In genomic region chr8:107827500-107828125, GRCm38 (mm10) we compare ENCODE assay signal across 18 mouse cellular contexts.
DNase-seq lines count a peak whose midpoint lies in the region; ATAC-seq lines count a peak whose summit lies in the region.
"Had no signal": no experiment of that assay in that cellular context is flagged by ENCODE, and none has a peak within 500 bp of the region (broad histone marks: within the 10 kb centered on the region; RNA-seq: fewer than 3 reads in every experiment).

No protein-coding gene starts in this region.

- H3K27me3 ChIP-seq in neural tube, embryonic 15.5 days (replicated peaks) = no peaks in the 10 kb centered on the region
- no peaks in the 10 kb centered on the region for H3K27me3 ChIP-seq in embryonic facial prominence, embryonic 12.5 days
- H3K27me3 ChIP-seq: CH12.LX had no signal

- no peaks in the 10 kb centered on the region for H3K36me3 ChIP-seq in neural tube, embryonic 15.5 days
- H3K36me3 ChIP-seq in embryonic facial prominence, embryonic 12.5 days = no peaks in the 10 kb centered on the region

- peak; percentile 37 for DNase-seq in neural tube, embryonic 10.5 days (ENCODE audit: extremely low spot score, low spot score)
- DNase-seq in hindlimb bud, embryonic 11.5 days (ENCODE audit: extremely low spot score, low read depth, low spot score) = peak; percentile 91
- peak; percentile 27 for DNase-seq in thymus, postnatal 4 days
- no peak for DNase-seq in left cerebral cortex, postnatal 10 days (ENCODE audit: extremely low spot score in 1 of 2, low spot score in 2 of 2)
- no peak for DNase-seq in left cerebral cortex, postnatal 25 days (ENCODE audit: low spot score in 2 of 2)
- DNase-seq: adrenal gland, postnatal 14 days; cerebellum, adult 8-10 months; gastrocnemius, postnatal 14 days; heart, postnatal 4 days; lung, embryonic 14.5 days; retina, postnatal 1 day had no signal

- no peak overlapping the region for H3K27ac ChIP-seq in neural tube, embryonic 15.5 days (replicated peaks)
- peak overlapping the region; percentile 83 for H3K27ac ChIP-seq in embryonic facial prominence, embryonic 12.5 days

- ATAC-seq in neural tube, embryonic 15.5 days (ENCODE audit: low FRiP score) = no peak
- ATAC-seq in embryonic facial prominence, embryonic 12.5 days (ENCODE audit: insufficient number of reproducible peaks, insufficient read depth, low FRiP score, low TSS enrichment) = peak; percentile 58; the same call in 1 of the 2 replicates
- ATAC-seq: forebrain, embryonic 14.5 days; inflammation-experienced regulatory T-cells, adult 6 months had no signal

- no peaks in the 10 kb centered on the region for H3K9me3 ChIP-seq in neural tube, embryonic 15.5 days (replicated peaks)
- H3K9me3 ChIP-seq in embryonic facial prominence, embryonic 12.5 days = no peaks in the 10 kb centered on the region

- peaks cover 12% of the 10 kb centered on the region for H3K4me1 ChIP-seq in neural tube, embryonic 15.5 days
- H3K4me1 ChIP-seq in embryonic facial prominence, embryonic 12.5 days = peaks cover 24% of the 10 kb centered on the region

- intact Hi-C loops in left cerebral cortex, postnatal 10 days (cut with DNase I) = no loop called here
- intact Hi-C loops in left cerebral cortex, postnatal 25 days (cut with DNase I) = no loop called here

- H3K4me2 ChIP-seq in neural tube, embryonic 15.5 days = no peak overlapping the region
- 0 out of 2 replicates have a peak overlapping the region, but pooled peaks have one; percentile 5 for H3K4me2 ChIP-seq in embryonic facial prominence, embryonic 12.5 days (replicated peaks)
- H3K4me2 ChIP-seq: heart, embryonic 11.5 days; liver, embryonic 11.5 days; lung, embryonic 14.5 days had no signal

- H3K4me3 ChIP-seq in neural tube, embryonic 15.5 days (replicated peaks) = no peak overlapping the region
- no peak overlapping the region for H3K4me3 ChIP-seq in embryonic facial prominence, embryonic 12.5 days

- no peak overlapping the region for H3K9ac ChIP-seq in neural tube, embryonic 15.5 days (replicated peaks)
- H3K9ac ChIP-seq in embryonic facial prominence, embryonic 12.5 days = no peak overlapping the region
- H3K9ac ChIP-seq: lung, embryonic 14.5 days had no signal

- WGBS in neural tube, embryonic 15.5 days = 55% methylated on average over 17 of the region's 17 CpGs
- WGBS in embryonic facial prominence, embryonic 12.5 days = 24% methylated on average over 17 of the region's 17 CpGs

Comparison
In these comparisons a context has a peak if more than half of its experiments do, and no peak if none do; other contexts are left out.
1. DNase-seq: peak in neural tube, embryonic 10.5 days (single experiment), hindlimb bud, embryonic 11.5 days (single experiment) and thymus, postnatal 4 days (single experiment); none in left cerebral cortex, postnatal 10 days (0 of 2) and left cerebral cortex, postnatal 25 days (0 of 2).